Mouse (Mus musculus) heart, embryonic 14.5 days (tissue): ENCODE results near the gene Akap2. TPM values are rescaled to one million over a fixed set of nuclear protein-coding genes. Genes with fewer than 3 reads are reported as not detected.

Experiments
- ATAC-seq: fragments of 200-750 bp; cut with Nextera tagmentation; 2 replicates; pipeline ENCODE4 v1.8.0; 2017; ENCODE audit warnings: low read depth, moderate TSS enrichment; ENCODE audit not compliant: insufficient number of reproducible peaks, insufficient read depth, low FRiP score
- H3K27ac ChIP-seq, 2 experiments: fragments of 200-500 bp in 1 of 2; fragments of 300-500 bp in 1 of 2; sonication (generic) in 1 of 2; replicated peaks in 1 of 2; 2 replicates each; pipeline ENCODE4 v1.5.1; 2012 to 2014; ENCODE audit warnings: low read depth in 2 of 2, low read length in 2 of 2, control low read depth in 1 of 2, mild to moderate bottlenecking in 1 of 2, mixed read lengths in 1 of 2; ENCODE audit not compliant: control insufficient read depth in 1 of 2, insufficient read depth in 1 of 2
- H3K27me3 ChIP-seq: fragments of 300-500 bp; sonication (generic); 2 replicates; pipeline ENCODE4 v1.6.1; 2014; ENCODE audit warnings: mild to moderate bottlenecking, low read length, control low read depth; ENCODE audit not compliant: control insufficient read depth, insufficient read depth
- H3K36me3 ChIP-seq: fragments of 300-500 bp; sonication (generic); 2 replicates; pipeline ENCODE4 v1.6.1; 2014; ENCODE audit warnings: mild to moderate bottlenecking, control low read depth, low read length, mixed read lengths; ENCODE audit not compliant: control insufficient read depth, insufficient read depth
- H3K4me1 ChIP-seq, 2 experiments: fragments of 200-500 bp in 1 of 2; fragments of 300-500 bp in 1 of 2; sonication (generic) in 1 of 2; 2 replicates each; pipeline ENCODE4 v1.6.1; 2012 to 2014; ENCODE audit warnings: low read length in 2 of 2, control low read depth in 1 of 2, mixed read lengths in 1 of 2; ENCODE audit not compliant: control insufficient read depth in 2 of 2, insufficient read depth in 2 of 2
- H3K4me2 ChIP-seq: fragments of 300-500 bp; sonication (generic); 2 replicates; pipeline ENCODE4 v1.6.1; 2014; ENCODE audit warnings: mild to moderate bottlenecking, low read length
- H3K4me3 ChIP-seq, 2 experiments: fragments of 200-500 bp in 1 of 2; fragments of 300-500 bp in 1 of 2; sonication (generic) in 1 of 2; 2 replicates each; pipeline ENCODE4 v1.5.1; 2012 to 2014; ENCODE audit warnings: low read length in 2 of 2, mild to moderate bottlenecking in 2 of 2, control low read depth in 1 of 2, low read depth in 1 of 2, moderate library complexity in 1 of 2; ENCODE audit not compliant: control insufficient read depth in 1 of 2, insufficient read depth in 1 of 2
- H3K9ac ChIP-seq: fragments of 300-500 bp; sonication (generic); 2 replicates; pipeline ENCODE4 v1.6.1; 2014; ENCODE audit warnings: mild to moderate bottlenecking, low read length
- H3K9me3 ChIP-seq: fragments of 300-500 bp; sonication (generic); 2 replicates; pipeline ENCODE4 v1.6.1; 2016; ENCODE audit warnings: low read length, control low read depth; ENCODE audit not compliant: control insufficient read depth
- WGBS: fragments of 180-500 bp; shearing (Covaris S2); extraction: QIAGEN DNeasy Blood & Tissue Kit; methylation state at CpG from one replicate; pipeline ENCODE4 v1.1.7; 2014; 5-methylcytosine and 5-hydroxymethylcytosine counted together
- polyA plus RNA-seq: library from polyadenylated mRNA; unstranded; fragments of >200 nt; fragmentation: Nextera tagmentation; extraction: Ambion mirVana; gene quantifications from 2 replicates; pipeline ENCODE4 v1.2.1, GENCODE M21; 2014

The Akap2 gene
- polyA plus RNA-seq, 1 experiment from 2014 or later, result 52.0 TPM

DNA sequence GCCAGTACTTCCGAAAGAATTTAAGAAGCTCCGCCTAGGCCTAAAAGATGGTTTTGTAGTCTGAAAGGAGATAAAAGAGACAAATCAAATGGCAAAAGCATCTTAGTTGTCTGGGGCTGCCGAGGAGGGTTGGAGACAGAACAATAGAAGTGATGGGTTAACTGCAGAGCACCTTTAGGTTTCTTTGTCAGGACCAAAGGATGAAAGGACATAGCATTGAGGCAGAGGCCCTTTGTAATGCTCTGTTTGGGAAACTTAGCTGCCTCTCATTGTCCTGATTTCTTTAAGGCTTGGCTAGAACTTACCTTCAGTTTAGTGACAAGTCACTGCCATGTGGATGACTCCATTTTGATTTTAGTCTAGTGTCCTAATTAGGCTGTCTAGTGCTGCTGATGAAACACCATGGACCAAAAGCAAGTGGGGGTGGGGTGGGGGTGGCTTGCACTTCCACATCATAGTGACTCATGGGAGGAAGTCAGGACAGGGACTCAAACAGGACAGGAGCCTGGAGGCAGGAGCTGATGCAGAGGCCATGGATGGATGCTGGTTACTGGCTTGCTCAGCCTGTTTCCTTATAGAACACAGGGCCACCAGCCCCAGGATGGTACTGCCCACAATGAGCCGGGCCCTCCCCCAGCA lies 52.8 kb downstream of the Akap2 start:
- WGBS, result 80% methylated on average over 4 of the region's 4 CpGs

DNA sequence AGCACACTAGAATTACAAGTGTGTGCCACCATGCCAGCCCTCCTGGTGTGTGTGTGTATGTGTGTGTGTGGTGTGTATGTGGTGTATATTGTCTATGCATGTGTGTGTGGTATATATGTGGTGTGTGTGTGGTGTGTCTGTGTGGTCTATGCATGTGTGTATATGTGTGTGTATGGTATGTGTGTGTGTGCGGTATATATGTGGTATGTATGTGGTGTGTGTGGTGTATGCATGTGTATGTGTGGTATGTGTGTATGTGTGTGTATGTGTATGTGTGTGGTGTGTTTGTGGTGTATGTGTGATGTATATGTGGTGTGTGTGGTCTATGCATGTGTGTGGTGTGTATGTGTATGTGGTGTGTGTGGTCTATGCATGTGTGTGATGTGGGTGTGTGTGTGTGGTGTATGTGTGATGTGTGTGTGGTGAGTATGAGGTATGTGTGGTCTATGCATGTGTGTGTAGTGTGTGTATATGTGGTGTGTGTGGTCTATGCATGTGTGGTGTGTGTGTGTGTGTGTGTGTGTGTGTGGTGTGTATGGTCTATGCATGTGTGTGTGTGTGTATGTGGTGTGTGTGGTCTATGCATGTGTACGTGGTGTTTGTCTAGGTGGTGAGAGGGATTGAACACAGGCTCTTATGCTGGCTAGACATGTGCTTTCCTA lies 54.2 kb downstream of the Akap2 start:
- peak overlapping the region in 1 of 2 experiments; percentile 83; a peak in 1 of 4 replicates for H3K27ac ChIP-seq
- H3K36me3 ChIP-seq, result no peaks in the 10 kb centered on the region
- H3K4me2 ChIP-seq, result no peak overlapping the region
- peaks cover 9 to 28% of the 10 kb centered on the region in 2 experiments for H3K4me1 ChIP-seq
- H3K9ac ChIP-seq, result no peak overlapping the region
- WGBS, result 67% methylated on average over 2 of the region's 2 CpGs
- H3K4me3 ChIP-seq, result no peak overlapping the region
- no peaks in the 10 kb centered on the region for H3K27me3 ChIP-seq
- H3K9me3 ChIP-seq, result no peaks in the 10 kb centered on the region
- no peak for ATAC-seq

More for the DNA sequence above, 52.8 kb downstream of the Akap2 start:
- Histone ChIP-seq H3K4me3 (no peak overlapping the region), H3K36me3 (no peaks in the 10 kb centered on the region), H3K4me2 (no peak overlapping the region), H3K9ac (no peak overlapping the region), H3K4me1 (peaks cover 9 to 36% of the 10 kb centered on the region in 2 experiments), H3K27ac (no peak overlapping the region), H3K9me3 (no peaks in the 10 kb centered on the region), H3K27me3 (no peaks in the 10 kb centered on the region)
- no peak for ATAC-seq

DNA sequence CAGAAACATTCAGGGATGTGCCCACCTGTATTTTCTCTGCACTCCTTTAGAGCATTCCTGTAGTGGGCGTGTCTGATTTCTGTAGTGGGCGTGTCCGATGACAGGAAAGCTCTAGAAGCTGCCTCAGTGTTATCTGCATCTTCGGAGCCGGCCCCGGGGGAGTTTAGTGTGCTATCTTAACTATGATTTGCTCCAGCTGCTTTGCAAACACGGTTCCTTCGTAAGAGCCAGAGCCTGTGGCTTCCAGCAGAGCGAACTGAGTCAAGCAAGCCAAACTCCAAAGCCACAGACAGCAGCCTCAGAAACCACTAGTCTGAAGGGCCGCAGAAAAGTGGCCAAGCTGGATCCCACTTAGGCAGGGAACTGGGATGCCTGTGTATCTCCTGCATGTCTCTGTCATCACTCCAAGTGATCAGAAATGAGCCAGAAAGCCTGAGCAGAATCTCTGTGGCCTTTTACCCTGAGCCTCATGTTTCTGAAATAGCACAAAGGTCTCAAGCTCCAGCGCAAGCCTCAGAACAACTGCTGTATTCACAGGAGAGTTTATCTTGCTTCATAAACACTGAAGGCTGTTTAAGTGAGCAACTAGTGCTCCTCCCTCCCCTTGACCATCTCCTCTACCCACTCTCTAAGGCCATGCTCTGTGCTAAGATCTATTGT lies 55.5 kb downstream of the Akap2 start:
- Histone ChIP-seq H3K9me3 (no peaks in the 10 kb centered on the region), H3K4me2 (0 out of 2 replicates have a peak overlapping the region, but pooled peaks have one; percentile 19), H3K9ac (no peak overlapping the region), H3K4me1 (peaks cover 9 to 28% of the 10 kb centered on the region in 2 experiments), H3K4me3 (no peak overlapping the region), H3K36me3 (no peaks in the 10 kb centered on the region), H3K27ac (peak overlapping the region; percentile 29 to 83), H3K27me3 (no peaks in the 10 kb centered on the region)
- 0 out of 2 replicates have a peak, but pooled peaks have one; percentile 58 for ATAC-seq
- WGBS, result 9% methylated on average over 11 of the region's 11 CpGs

DNA sequence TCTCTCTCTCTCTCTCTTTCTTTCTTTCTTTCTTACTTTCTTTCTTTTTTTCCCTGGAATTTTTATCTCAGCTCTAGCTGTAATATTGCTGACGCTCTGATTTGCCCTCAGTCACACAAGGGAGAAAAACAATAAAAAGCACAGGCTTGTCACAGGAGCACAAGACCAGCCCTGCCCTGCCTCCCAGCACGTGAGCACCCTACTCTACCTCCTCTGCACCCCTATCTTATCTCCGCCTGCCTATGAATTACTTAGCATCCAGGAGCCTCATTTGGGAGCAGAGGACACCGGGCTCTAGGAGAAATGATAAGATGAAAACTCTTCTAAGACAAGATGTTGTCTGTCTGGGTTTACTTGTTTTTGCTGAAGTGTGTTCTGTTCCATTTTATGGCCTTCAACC lies 57.1 kb downstream of the Akap2 start:
- H3K9me3 ChIP-seq, result no peaks in the 10 kb centered on the region
- no peaks in the 10 kb centered on the region for H3K36me3 ChIP-seq
- 29% methylated on average over 4 of the region's 4 CpGs for WGBS
- H3K27me3 ChIP-seq, result no peaks in the 10 kb centered on the region
- no peak for ATAC-seq
- peaks cover 9 to 28% of the 10 kb centered on the region in 2 experiments for H3K4me1 ChIP-seq
- H3K27ac ChIP-seq, result peak overlapping the region in 1 of 2 experiments; percentile 41; a peak in 1 of 4 replicates
- H3K4me3 ChIP-seq, result no peak overlapping the region
- H3K4me2 ChIP-seq, result no peak overlapping the region
- H3K9ac ChIP-seq, result no peak overlapping the region

DNA sequence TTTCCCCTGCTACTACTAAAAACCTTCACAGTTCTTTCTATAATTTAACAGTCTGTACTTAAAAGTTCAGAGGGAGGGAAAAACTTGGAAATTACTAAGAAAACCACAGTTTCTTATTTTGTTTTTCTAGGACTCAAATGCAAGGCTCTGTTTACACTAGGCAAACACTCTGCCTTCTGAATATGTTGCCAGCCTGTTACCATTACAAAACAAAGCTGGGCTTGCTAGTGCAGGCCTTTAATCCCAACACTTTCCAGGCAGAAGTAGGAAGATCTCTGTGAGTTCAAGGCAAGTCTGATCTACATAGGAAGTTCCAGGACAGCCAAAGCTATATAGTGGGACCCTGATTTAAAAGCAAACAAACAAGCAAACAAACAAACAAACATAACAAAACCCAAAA lies 58.1 kb downstream of the Akap2 start:
- Histone ChIP-seq H3K27me3 (no peaks in the 10 kb centered on the region), H3K36me3 (no peaks in the 10 kb centered on the region), H3K4me3 (no peak overlapping the region), H3K9me3 (no peaks in the 10 kb centered on the region), H3K4me2 (no peak overlapping the region), H3K9ac (no peak overlapping the region), H3K27ac (no peak overlapping the region), H3K4me1 (peaks cover 10 to 30% of the 10 kb centered on the region in 2 experiments)
- no peak for ATAC-seq

- Histone ChIP-seq H3K4me2 (no peak overlapping the region), H3K36me3 (no peaks in the 10 kb centered on the region), H3K4me1 (peaks cover 26 to 40% of the 10 kb centered on the region in 2 experiments), H3K27ac (no peak overlapping the region), H3K27me3 (no peaks in the 10 kb centered on the region), H3K9ac (no peak overlapping the region), H3K9me3 (no peaks in the 10 kb centered on the region), H3K4me3 (no peak overlapping the region)
- WGBS, result 28% methylated on average over 4 of the region's 4 CpGs
- ATAC-seq, result no peak
Observed at GRCm38 (mm10) chr4:57780403-57780802, 62.9 kb downstream of the Akap2 start.

GRCm38 (mm10) chr4:57780833-57781641 lies 63.6 kb downstream of the Akap2 start:
- ATAC-seq, result no peak
- Histone ChIP-seq H3K9me3 (no peaks in the 10 kb centered on the region), H3K27me3 (no peaks in the 10 kb centered on the region), H3K9ac (no peak overlapping the region), H3K4me3 (no peak overlapping the region), H3K27ac (no peak overlapping the region), H3K36me3 (no peaks in the 10 kb centered on the region), H3K4me1 (peaks cover 23 to 38% of the 10 kb centered on the region in 2 experiments), H3K4me2 (0 out of 2 replicates have a peak overlapping the region, but pooled peaks have one; percentile 1)
- WGBS, result 29% methylated on average over 20 of the region's 20 CpGs
